30 mouse cellular contexts compared by ENCODE assay signal in the genomic region with DNA sequence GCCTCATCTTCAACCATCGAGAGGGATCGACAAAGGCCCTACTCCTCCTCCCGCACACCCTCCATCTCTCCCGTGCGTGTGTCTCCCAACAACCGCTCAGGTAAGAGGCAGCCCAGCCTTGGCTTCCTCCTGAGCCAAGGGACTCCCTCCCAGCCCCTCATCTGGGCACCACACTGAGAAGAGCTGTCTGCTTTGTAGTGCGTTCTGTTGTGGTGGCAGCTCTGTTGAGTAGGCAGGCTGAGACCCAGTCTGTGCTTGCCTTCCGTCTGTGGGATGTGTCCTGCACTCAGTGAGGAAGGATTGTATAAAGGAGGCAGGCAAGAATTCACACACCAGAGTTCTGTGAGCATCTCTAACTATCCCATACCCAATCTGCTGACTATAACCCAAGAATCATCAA.
DNase-seq lines count a peak whose midpoint lies in the region; ATAC-seq and TF ChIP-seq lines count a peak whose summit lies in the region.
"Had no signal": no experiment of that assay in that cellular context is flagged by ENCODE, and none has a peak within 500 bp of the region (broad histone marks: within the 10 kb centered on the region; RNA-seq: fewer than 3 reads in every experiment).

No protein-coding gene starts in this region.

- no peak overlapping the region for H3K27ac ChIP-seq in embryonic facial prominence, embryonic 11.5 days (replicated peaks; ENCODE audit: low read depth, low read length)
- H3K27ac ChIP-seq in embryonic facial prominence, embryonic 10.5 days (replicated peaks), result no peak overlapping the region
- H3K27ac ChIP-seq in forebrain, postnatal 0 days (ENCODE audit: low read depth, low read length), result no peak overlapping the region
- no peak overlapping the region for H3K27ac ChIP-seq in forebrain, embryonic 13.5 days
- H3K27ac ChIP-seq in limb, embryonic 12.5 days, result no peak overlapping the region
- H3K27ac ChIP-seq in limb, embryonic 10.5 days, result no peak overlapping the region
- H3K27ac ChIP-seq: embryonic facial prominence, embryonic 12.5 days; embryonic facial prominence, embryonic 15.5 days; forebrain, embryonic 12.5 days; hindbrain, embryonic 10.5 days; hindbrain, embryonic 13.5 days; intestine, embryonic 15.5 days had no signal

- no peak overlapping the region for H3K4me2 ChIP-seq in embryonic facial prominence, embryonic 11.5 days (ENCODE audit: low read depth, low read length)
- H3K4me2 ChIP-seq in forebrain, postnatal 0 days (ENCODE audit: low read depth), result no peak overlapping the region
- H3K4me2 ChIP-seq in forebrain, embryonic 13.5 days, result no peak overlapping the region
- no peak overlapping the region for H3K4me2 ChIP-seq in limb, embryonic 12.5 days
- H3K4me2 ChIP-seq: embryonic facial prominence, embryonic 12.5 days; embryonic facial prominence, embryonic 15.5 days; forebrain, embryonic 12.5 days; heart, embryonic 11.5 days; hindbrain, embryonic 13.5 days; intestine, embryonic 15.5 days had no signal

- no peak overlapping the region for H3K4me3 ChIP-seq in embryonic facial prominence, embryonic 11.5 days (ENCODE audit: low read depth, low read length)
- no peak overlapping the region for H3K4me3 ChIP-seq in embryonic facial prominence, embryonic 10.5 days
- H3K4me3 ChIP-seq in forebrain, postnatal 0 days (ENCODE audit: low read depth, low read length), result no peak overlapping the region
- no peak overlapping the region for H3K4me3 ChIP-seq in forebrain, embryonic 13.5 days
- no peak overlapping the region for H3K4me3 ChIP-seq in limb, embryonic 12.5 days (replicated peaks)
- no peak overlapping the region for H3K4me3 ChIP-seq in limb, embryonic 10.5 days
- H3K4me3 ChIP-seq: embryonic facial prominence, embryonic 12.5 days; embryonic facial prominence, embryonic 15.5 days; forebrain, embryonic 12.5 days; hindbrain, embryonic 10.5 days; hindbrain, embryonic 13.5 days; intestine, embryonic 15.5 days had no signal

- H3K9ac ChIP-seq in embryonic facial prominence, embryonic 11.5 days (replicated peaks; ENCODE audit: low read length), result no peak overlapping the region
- H3K9ac ChIP-seq in forebrain, postnatal 0 days, result no peak overlapping the region
- H3K9ac ChIP-seq in forebrain, embryonic 13.5 days, result no peak overlapping the region
- H3K9ac ChIP-seq in limb, embryonic 12.5 days (replicated peaks), result no peak overlapping the region
- H3K9ac ChIP-seq: embryonic facial prominence, embryonic 12.5 days; embryonic facial prominence, embryonic 15.5 days; forebrain, embryonic 12.5 days; hindbrain, embryonic 13.5 days; intestine, embryonic 15.5 days had no signal

- H3K4me1 ChIP-seq in embryonic facial prominence, embryonic 11.5 days (ENCODE audit: control insufficient read depth, insufficient read depth, low read length), result no peaks in the 10 kb centered on the region
- no peaks in the 10 kb centered on the region for H3K4me1 ChIP-seq in embryonic facial prominence, embryonic 10.5 days
- H3K4me1 ChIP-seq in forebrain, postnatal 0 days (ENCODE audit: insufficient read depth), result no peaks in the 10 kb centered on the region
- no peaks in the 10 kb centered on the region for H3K4me1 ChIP-seq in forebrain, embryonic 13.5 days
- 0 out of 2 replicates have a peak, but pooled peaks cover 8% of the 10 kb centered on the region for H3K4me1 ChIP-seq in limb, embryonic 12.5 days (replicated peaks)
- H3K4me1 ChIP-seq in limb, embryonic 10.5 days, result peaks cover 9% of the 10 kb centered on the region; the same call in 1 of the 2 replicates
- H3K4me1 ChIP-seq: embryonic facial prominence, embryonic 12.5 days; embryonic facial prominence, embryonic 15.5 days; forebrain, embryonic 12.5 days; hindbrain, embryonic 10.5 days; intestine, embryonic 15.5 days had no signal

- H3K9me3 ChIP-seq in embryonic facial prominence, embryonic 11.5 days (replicated peaks; ENCODE audit: control insufficient read depth, low read length), result no peaks in the 10 kb centered on the region
- no peaks in the 10 kb centered on the region for H3K9me3 ChIP-seq in embryonic facial prominence, embryonic 10.5 days
- no peaks in the 10 kb centered on the region for H3K9me3 ChIP-seq in forebrain, postnatal 0 days (ENCODE audit: low read length)
- no peaks in the 10 kb centered on the region for H3K9me3 ChIP-seq in forebrain, embryonic 13.5 days (replicated peaks)
- no peaks in the 10 kb centered on the region for H3K9me3 ChIP-seq in limb, embryonic 12.5 days
- no peaks in the 10 kb centered on the region for H3K9me3 ChIP-seq in limb, embryonic 10.5 days (replicated peaks)
- H3K9me3 ChIP-seq: embryonic facial prominence, embryonic 12.5 days; embryonic facial prominence, embryonic 15.5 days; forebrain, embryonic 12.5 days; G1E; hindbrain, embryonic 10.5 days; hindbrain, embryonic 13.5 days; intestine, embryonic 15.5 days had no signal

- H3K27me3 ChIP-seq in embryonic facial prominence, embryonic 11.5 days (ENCODE audit: control insufficient read depth, insufficient read depth, low read length), result no peaks in the 10 kb centered on the region
- no peaks in the 10 kb centered on the region for H3K27me3 ChIP-seq in embryonic facial prominence, embryonic 10.5 days (replicated peaks; ENCODE audit: low read depth, poor library complexity, severe bottlenecking)
- no peaks in the 10 kb centered on the region for H3K27me3 ChIP-seq in forebrain, postnatal 0 days (ENCODE audit: insufficient read depth, low read length)
- no peaks in the 10 kb centered on the region for H3K27me3 ChIP-seq in forebrain, embryonic 13.5 days
- peaks cover 16% of the 10 kb centered on the region for H3K27me3 ChIP-seq in limb, embryonic 12.5 days
- H3K27me3 ChIP-seq in limb, embryonic 10.5 days (ENCODE audit: low read depth, poor library complexity, severe bottlenecking), result no peaks in the 10 kb centered on the region
- H3K27me3 ChIP-seq: CH12.LX; embryonic facial prominence, embryonic 12.5 days; embryonic facial prominence, embryonic 15.5 days; forebrain, embryonic 12.5 days; hindbrain, embryonic 13.5 days; intestine, embryonic 15.5 days; Patski had no signal

- H3K36me3 ChIP-seq in embryonic facial prominence, embryonic 11.5 days (replicated peaks; ENCODE audit: control insufficient read depth, insufficient read depth, low read depth, low read length), result no peaks in the 10 kb centered on the region
- no peaks in the 10 kb centered on the region for H3K36me3 ChIP-seq in embryonic facial prominence, embryonic 10.5 days (replicated peaks)
- peaks cover 5% of the 10 kb centered on the region; the same call in 1 of the 2 replicates for H3K36me3 ChIP-seq in forebrain, postnatal 0 days (ENCODE audit: insufficient read depth)
- peaks cover 13% of the 10 kb centered on the region; the same call in 1 of the 2 replicates for H3K36me3 ChIP-seq in forebrain, embryonic 13.5 days (ENCODE audit: poor library complexity, severe bottlenecking)
- no peaks in the 10 kb centered on the region for H3K36me3 ChIP-seq in limb, embryonic 12.5 days
- no peaks in the 10 kb centered on the region for H3K36me3 ChIP-seq in limb, embryonic 10.5 days
- H3K36me3 ChIP-seq: embryonic facial prominence, embryonic 12.5 days; embryonic facial prominence, embryonic 15.5 days; G1E; intestine, embryonic 15.5 days had no signal

- no peak for TF ChIP-seq CTCF in forebrain, postnatal 0 days (IDR thresholded peaks at IDR 0.05; ENCODE audit: low read depth)

- ATAC-seq in embryonic facial prominence, embryonic 11.5 days (replicated peaks; ENCODE audit: insufficient number of reproducible peaks, low FRiP score, low TSS enrichment, low read depth), result 0 out of 2 replicates have a peak, but pooled peaks have one; percentile 44
- ATAC-seq in forebrain, postnatal 0 days, result peak; percentile 68
- no peak; the same call in 1 of the 2 replicates for ATAC-seq in forebrain, embryonic 13.5 days
- peak; percentile 26; the same call in 1 of the 2 replicates for ATAC-seq in limb, embryonic 12.5 days (ENCODE audit: insufficient number of reproducible peaks, insufficient read depth, low FRiP score, low TSS enrichment, low read depth)
- ATAC-seq: hindbrain, embryonic 16.5 days; intestine, embryonic 15.5 days; Patski had no signal

- WGBS in embryonic facial prominence, embryonic 11.5 days, result 71% methylated on average over 8 of the region's 8 CpGs
- 77% methylated on average over 8 of the region's 8 CpGs for WGBS in embryonic facial prominence, embryonic 10.5 days
- WGBS in forebrain, postnatal 0 days, result 74% methylated on average over 8 of the region's 8 CpGs
- 82% methylated on average over 8 of the region's 8 CpGs for WGBS in forebrain, embryonic 13.5 days
- 83% methylated on average over 8 of the region's 8 CpGs for WGBS in limb, embryonic 12.5 days
- 79% methylated on average over 8 of the region's 8 CpGs for WGBS in limb, embryonic 10.5 days

- no peak for DNase-seq in embryonic facial prominence, embryonic 11.5 days (ENCODE audit: low spot score)
- DNase-seq in embryonic facial prominence, embryonic 10.5 days (ENCODE audit: low spot score), result no peak
- no peak for DNase-seq in forebrain, postnatal 0 days
- no peak for DNase-seq in limb, embryonic 10.5 days (ENCODE audit: low spot score)
- DNase-seq: adrenal gland, postnatal 10 days; adrenal gland, postnatal 36 days; B cell, adult 2 months; cerebellum, adult 11-12 months; cerebellum, adult 8-10 months; cerebellum, postnatal 10 days; cerebellum, postnatal 36 days; embryo, embryonic 11 days; gastrocnemius, postnatal 10 days; gastrocnemius, postnatal 36 days; heart, postnatal 36 days; kidney, adult 11 months; kidney, adult 8-10 months had no signal
